Mouse (Mus musculus): ENCODE results near the gene Pdia2.
"Not testable (repeated sequence)": the region's sequence is repeated elsewhere in the genome, so short reads cannot be mapped to it uniquely, and the experiment has no call there.

Pdia2 gene

DNA sequence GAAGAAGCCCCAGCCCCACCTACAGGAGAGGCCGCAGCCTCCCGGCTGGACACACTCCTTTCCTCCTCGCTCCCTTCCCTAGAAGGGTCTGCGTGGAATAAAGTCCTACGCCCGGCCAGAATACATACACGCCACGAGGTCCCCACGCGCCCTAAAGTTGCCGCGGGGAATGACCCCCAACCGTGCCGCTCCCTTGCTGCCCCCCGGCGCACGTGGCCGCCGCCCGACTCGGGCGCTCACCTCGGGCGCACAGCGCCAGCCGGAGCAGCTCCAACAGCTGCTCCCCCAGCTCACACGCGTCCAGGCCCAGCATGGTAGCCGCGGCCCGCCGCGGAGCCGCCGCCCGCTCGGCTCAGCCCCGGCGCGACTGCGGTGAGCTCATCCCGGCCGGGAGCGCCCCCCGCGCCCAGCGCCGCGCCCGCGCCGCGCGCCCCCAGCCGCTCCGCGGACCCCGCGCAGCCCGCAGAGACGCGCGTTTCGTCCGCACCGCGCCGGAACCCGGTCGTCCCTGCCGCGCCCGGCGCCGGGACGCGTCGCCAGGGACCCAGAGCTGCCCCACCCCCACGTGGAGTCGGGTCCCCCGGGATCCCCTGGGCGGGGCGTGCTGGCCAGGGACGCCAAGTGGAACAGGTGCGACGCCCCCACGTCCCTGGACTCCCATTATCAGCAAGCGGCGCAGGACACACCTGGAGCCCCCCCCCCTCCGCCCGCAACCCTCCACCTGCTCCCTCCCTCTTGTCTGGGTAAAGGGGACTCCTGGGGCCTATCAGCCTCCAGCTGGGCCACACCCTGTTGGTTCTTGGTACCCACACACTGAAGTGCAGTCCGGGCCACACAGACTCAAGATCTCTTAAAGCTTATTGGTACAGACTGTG, 2.2 kb upstream of the Pdia2 start:
- no peak for DNase-seq (ENCODE audit: low spot score)

- no peak for DNase-seq (ENCODE audit: low spot score)
Observed at GRCm38 (mm10) chr17:26192481-26193190, 6.3 kb downstream of the Pdia2 start.

DNA sequence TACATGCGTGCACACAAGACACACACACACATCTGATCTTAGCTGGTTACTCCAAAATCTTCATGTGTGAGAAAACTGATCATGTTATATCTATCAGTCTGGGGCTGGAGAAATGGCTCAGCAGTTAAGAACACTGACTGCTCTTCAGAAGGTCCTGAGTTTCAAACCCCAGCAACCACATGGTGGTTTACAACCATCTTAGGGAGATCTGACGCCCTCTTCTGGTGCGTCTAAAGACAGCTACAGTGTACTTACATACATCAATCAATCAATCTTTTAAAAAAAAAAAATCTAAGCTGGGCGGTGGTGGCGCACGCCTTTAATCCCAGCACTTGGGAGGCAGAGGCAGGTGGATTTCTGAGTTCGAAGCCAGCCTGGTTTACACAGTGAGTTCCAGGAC, 7.4 kb downstream of the Pdia2 start:
- DNase-seq (ENCODE audit: low spot score) = not testable (repeated sequence)

- DNase-seq (ENCODE audit: low spot score) = no peak
Observed at GRCm38 (mm10) chr17:26188091-26188805, 10.6 kb downstream of the Pdia2 start.

DNA sequence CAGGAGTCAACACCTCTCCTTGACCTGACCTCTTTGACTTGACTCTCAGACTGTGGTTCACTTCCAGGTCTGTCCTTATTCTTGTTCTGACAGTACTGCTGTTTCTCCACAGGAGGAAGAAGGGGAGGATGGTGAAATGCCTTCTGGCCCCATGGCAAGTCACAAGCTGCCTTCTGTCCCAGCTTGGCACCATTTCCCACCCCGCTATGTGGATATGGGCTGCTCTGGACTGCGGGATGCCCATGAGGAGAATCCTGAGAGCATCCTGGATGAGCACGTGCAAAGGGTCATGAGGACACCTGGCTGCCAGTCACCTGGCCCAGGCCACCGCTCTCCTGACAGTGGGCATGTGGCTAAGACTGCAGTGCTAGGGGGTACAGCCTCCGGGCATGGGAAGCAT, 11.3 kb downstream of the Pdia2 start:
- no peak for DNase-seq (ENCODE audit: low spot score)

GRCm38 (mm10) chr17:26181179-26181578, 17.7 kb downstream of the Pdia2 start:
- DNase-seq (ENCODE audit: low spot score) = no peak

DNA sequence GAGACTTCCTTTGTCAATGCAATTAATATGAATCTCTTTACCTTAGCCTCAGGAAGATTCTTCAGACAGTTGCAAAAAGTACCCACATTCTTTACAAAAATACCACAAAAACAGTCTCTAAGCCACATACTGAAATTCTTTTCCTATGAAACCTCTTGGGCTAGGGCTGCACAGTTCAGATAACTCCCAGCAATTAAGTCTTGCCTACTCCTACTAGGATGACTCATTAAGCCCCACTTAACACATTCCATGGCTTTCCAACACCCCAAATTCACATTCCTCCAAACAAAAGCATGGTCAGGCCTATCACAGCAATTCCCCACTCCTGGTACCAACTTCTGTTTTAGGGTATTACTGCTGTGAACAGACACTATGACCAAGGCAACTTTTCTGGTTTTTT, 20.3 kb downstream of the Pdia2 start:
- DNase-seq (ENCODE audit: low spot score) = no peak

DNA sequence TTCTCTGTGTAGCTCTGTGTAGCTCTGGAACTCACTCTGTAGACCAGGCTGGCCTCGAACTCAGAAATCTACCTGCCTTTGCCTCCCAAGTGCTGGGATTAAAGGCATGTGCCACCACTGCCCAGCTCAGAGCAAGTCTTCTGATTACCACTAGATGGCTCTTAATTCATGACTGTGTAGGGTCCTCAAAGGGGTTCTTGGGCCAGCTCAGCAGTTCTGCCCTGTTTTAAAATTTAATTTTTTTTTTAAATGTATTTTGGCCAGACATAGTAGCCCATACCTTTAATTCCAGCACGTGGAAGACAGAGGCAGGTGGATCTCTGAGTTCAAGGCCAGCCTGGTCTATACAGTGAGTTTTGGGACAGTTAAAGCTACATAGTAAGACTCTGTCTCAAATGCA, 23.6 kb downstream of the Pdia2 start:
- not testable (repeated sequence) for DNase-seq (ENCODE audit: low spot score)

DNA sequence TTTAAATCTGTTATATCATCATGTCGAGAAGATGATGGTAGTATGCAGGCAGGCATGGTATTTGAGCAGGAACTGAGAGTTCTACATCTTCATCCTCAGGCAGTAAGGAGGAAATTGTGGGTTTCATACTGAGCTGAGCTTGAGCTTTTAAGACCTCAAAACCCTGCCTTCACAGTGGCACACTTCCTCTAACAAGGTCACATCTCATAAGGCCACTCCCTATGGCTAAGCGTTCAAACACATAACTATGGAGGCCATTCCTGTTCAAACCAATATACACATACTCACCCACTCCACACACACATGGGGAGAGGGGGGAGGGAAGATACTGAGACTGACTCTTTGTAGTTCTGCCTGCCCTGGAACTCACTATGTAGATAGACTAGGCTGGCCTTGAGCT, 30.8 kb downstream of the Pdia2 start:
- no peak for DNase-seq (ENCODE audit: low spot score)

GRCm38 (mm10) chr17:26162736-26163135, 36.2 kb downstream of the Pdia2 start:
- DNase-seq (ENCODE audit: low spot score) = no peak

DNA sequence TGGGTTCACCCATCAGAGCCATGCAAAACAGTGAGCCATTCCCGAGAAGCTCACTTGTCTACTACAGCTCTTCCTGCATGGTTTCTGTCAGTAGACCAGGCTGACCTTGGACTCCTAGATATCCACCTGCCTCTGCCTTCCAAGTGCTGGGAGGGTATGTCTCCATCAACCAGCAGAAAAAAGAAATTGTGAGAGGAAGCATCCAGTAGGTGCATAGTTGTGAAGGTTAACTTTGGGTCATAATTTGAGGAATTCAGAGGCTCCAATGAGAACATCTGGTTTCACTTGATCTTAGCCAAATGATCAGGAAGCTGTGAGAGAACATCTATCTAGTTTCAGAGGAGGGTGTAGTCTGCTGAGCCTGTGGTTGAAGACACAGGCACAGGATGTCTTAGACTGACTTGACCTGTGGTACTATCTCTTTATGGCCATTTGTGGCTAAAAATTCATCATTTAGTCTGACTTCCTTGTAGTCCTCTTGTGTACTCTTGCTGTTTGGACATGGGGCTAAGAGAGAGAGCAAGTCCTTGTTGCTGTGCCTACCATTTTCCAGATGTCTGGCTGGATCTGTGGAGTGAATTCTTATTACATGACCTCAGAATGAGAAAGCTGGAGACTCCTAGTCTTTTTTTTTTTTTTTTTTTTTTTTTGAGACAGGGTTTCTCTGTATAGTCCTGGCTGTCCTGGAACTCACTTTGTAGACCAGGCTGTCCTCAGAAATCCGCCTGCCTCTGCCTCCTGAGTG, 46.8 kb downstream of the Pdia2 start:
- DNase-seq (ENCODE audit: low spot score) = no peak

DNA sequence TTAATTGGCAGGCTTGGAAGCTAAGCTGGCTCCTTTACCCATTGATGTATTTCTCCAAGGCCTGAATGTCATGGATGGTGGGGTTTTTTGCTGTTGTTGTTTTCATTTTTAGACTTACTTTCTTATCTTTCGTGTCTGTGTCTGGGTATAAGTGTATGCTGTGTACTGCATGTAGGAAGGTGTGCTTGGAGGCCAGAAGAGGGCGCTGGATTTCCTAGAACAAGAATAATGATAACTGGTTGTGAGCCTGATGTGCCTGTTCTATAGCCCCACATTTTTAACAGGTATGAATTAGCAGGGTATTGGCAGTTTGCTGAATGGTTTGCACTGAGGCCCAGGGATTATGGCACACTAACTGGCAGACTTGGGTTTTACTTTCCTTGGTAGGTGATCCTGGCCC, 49.8 kb downstream of the Pdia2 start:
- no peak for DNase-seq (ENCODE audit: low spot score)

Data from left cerebral cortex, adult 11 months (tissue).